Mouse (Mus musculus) G1E (cell line): Measurements from ENCODE around the gene Tut1.

Source experiments
- CTCF ChIP-seq: IDR thresholded peaks from 2 replicates; pipeline ENCODE4 v1.5.1; 2012; ENCODE audit warnings: low read depth, low read length, inconsistent platforms, mixed read lengths
- GATA1 ChIP-seq: IDR thresholded peaks from 2 replicates; pipeline ENCODE4 v1.6.1; 2012; ENCODE audit warnings: borderline replicate concordance, low read length, inconsistent platforms, mixed read lengths
- POLR2AphosphoS5 ChIP-seq: IDR thresholded peaks from 2 replicates; pipeline ENCODE4 v1.6.1; 2012; ENCODE audit warnings: low read depth, low read length, inconsistent platforms; ENCODE audit not compliant: insufficient replicate concordance

DNA sequence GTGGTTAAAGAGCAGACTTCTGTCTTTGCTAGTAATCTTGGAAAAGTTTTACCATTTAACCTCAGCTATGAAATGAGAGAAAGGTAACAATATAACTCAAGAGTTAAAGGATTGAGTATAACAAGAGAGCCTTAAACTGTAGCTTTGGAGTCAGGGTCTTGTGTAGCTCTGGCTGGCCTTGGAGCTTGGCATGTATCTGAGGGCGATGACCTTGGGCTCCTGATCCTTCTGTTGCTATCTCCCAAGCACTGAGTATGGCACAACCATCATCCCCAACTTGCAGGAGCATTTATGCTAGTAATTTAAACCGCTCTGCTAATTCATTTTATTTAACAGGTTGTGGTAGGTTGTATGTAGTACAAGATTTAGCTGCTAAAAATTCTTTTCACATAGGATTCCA lies 21.8 kb downstream of the Tut1 start:
- TF ChIP-seq CTCF = no peak
- TF ChIP-seq GATA1 = no peak
- no peak for TF ChIP-seq POLR2AphosphoS5
